Mouse (Mus musculus) adrenal gland, postnatal 4 days (tissue): Measurements from ENCODE around the gene Hpd. TPM values are rescaled to one million over a fixed set of nuclear protein-coding genes. Genes with fewer than 3 reads are reported as not detected.
A peak's percentile ranks its signal among the peaks of the same experiment; 100 is the strongest.

ENCODE experiments used
- DNase-seq, 2 experiments: peaks; one replicate each; pipeline ENCODE4 v3.0.0; 2021 to 2022; ENCODE audit warnings: low spot score in 2 of 2, mixed read lengths in 2 of 2
- total RNA-seq, 2 experiments: library from RNA; stranded (reverse); gene quantifications; 2 replicates each; pipeline ENCODE4 v1.2.3; 2021

The Hpd gene
- total RNA-seq, 2 experiments from 2014 or later = 2.2 to 48.2 TPM

- peak in 1 of 2 experiments; percentile 71 for DNase-seq
These were observed 45.2 kb downstream of the Hpd start for GRCm38 (mm10) chr5:123137044-123137909.

GRCm38 (mm10) chr5:123136361-123137043, 46.0 kb downstream of the Hpd start:
- peak; percentile 69 to 83 for DNase-seq

DNA sequence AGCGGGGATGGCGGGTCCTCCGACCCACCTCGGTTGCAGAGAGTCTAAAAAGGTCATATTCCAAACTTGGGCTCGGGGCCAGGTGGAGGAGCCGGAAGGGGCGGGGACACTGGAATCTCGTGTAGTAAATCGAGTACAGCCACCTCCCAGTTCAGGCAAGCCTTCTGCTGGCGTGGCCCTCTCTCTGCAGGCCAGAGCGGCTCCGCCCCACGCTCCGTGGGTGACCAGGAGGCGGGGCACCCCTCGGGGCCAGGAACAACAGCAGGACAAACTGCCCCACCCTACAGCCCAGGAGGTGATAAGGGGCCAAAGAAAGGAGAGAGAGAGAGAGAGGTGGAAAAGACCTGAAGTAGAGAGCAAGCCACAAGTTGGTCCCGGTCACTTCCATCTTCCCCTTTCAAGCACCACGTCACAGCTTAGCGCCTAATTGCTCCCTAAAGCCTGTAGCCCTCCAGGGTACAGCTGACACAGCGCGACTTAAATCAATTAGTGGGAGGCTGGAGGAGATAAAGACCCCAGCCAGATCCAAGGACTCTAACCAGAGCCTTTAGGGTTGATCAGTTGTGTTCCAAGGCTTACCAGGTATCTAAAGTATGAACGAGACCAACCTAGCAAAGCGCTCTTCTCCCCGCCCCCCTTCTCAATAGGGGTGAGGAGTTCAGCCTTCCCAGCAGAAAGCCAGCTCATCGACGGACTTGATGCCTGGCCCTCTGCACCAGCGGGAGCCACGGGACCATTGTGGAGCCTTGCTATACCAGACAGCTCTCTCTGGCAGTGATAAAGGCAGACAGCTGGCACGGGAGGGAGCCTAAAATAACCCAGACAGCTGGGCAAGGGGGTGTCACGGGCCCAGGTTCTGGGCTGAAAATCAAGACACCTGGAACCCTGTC, 46.8 kb downstream of the Hpd start:
- DNase-seq = peak; percentile 60 to 79

GRCm38 (mm10) chr5:123134875-123135382, 47.6 kb downstream of the Hpd start:
- no peak for DNase-seq

DNA sequence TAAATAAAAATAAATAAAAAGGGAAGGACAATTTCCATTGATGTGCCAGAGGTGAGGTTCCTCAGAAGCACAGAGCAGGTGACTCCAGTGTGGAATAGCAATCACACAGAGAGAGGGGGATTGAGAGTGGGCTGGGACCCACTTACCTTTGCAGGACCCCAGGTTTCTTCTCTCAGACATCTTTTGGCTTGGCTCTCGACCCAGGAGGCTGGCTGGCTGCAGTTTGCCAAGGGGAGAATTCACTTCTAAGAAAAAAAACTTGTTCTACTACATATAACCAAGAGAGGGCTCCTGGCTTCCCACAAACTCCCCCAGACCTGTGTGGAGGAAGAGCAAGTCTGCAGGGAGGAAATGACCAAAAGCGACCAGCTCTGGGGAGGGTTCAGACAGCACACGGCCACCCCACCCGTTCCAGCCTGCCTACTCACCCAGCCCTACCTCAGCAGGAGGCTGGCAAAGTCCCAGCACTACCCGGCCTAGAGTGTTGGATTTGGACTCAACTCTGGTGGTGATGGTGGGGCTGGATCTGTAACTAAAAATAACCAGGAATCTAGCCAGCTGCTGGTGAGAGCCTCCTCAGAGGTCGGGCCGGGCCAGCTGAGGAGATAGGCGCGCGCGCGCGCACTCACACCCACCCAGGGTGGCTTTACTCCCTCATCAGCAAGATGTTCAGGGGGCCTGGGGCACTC, 48.2 kb downstream of the Hpd start:
- DNase-seq = no peak

DNA sequence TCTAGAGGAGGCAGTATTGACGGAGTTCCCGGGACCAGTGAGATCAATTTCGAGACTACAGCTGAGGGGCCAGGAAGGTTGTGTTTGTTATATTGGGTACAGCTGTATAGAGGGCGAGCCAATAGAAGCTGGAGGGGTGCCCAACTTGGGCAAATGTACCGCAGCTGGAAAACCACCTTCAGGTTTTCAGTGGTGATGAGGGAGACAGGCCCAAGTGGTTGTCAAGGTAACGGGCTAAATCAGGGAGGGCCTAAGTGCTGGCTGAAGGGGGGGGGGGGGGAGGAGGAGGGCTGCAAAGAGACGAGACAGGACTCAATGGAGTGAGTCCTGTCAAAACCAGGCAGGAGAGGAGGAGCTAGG, 48.8 kb downstream of the Hpd start:
- no peak for DNase-seq

DNA sequence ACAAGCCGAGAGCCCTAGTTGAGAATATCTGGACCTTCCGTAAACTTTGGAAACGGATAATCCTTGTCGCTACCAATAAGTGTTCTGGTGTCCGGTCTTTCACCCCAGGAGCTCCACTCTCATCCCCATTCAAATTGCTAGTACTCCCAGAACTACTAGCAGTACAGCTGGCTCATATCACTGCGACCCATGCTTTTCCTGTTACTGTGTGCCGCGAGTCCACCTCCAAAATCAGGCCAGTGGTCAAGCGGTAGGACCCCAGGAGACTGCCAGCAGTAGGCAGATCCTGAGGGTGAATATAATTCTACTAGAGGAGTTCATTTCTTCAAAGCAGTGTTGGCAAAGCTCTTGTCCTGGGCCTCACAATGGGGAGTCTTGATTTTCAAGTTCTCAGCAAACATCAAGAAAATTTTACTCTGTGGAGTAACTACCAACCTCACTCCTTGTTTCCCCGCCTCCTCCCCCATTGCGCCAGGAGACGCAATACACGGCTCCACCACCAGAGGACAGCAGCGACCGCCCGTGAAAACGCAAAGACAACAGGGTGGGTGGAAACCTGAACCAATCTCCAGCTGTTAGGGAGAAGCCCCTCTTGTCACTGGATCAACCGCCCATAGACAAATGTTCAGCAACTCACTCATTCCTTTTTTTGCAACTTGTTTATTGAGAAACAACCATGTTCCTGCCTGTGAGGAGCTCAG, 49.3 kb downstream of the Hpd start:
- DNase-seq = peak; percentile 81 to 89

DNA sequence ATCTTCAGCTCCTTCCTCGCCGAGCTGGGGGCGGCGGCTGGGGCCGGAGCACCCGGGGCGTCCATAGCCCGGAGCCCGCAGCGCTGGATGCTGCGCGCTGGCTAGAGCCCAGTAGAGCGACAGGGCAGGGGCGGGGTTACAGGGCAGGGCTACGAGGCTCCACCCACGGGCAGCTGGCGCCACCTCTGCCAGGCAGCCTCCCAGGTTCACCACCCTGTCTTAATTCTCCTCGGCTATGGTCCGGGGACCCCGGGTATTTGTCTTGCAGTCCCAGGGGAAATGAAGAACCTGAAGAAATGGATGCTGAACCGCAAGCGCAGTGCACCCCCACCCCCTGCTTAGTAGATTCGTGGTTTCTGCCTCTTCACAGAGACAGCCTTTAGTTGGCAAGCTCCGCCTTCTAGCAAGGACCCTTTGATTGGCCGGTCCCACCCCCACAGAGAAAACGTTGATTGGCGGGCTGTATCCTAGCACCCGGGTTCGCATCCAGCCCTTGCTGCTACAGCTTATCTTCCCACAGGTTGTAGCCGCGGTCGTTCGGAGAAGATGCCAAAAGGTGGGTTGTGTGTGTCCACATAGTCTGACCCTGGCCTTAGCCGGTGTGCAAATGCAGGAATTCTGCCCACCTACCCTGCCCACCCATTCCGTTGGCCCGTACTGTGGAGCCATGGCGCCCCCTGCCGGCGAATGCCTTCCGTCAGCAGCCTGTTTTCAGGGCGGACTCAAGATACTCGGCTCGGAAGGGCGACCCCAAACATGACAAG, 50.0 kb downstream of the Hpd start, which contains the start of gene Rhof:
Rhof (minus strand) TSS at position 385 of the 764 bp plus-strand sequence.
- DNase-seq = peak; percentile 73 to 76

DNA sequence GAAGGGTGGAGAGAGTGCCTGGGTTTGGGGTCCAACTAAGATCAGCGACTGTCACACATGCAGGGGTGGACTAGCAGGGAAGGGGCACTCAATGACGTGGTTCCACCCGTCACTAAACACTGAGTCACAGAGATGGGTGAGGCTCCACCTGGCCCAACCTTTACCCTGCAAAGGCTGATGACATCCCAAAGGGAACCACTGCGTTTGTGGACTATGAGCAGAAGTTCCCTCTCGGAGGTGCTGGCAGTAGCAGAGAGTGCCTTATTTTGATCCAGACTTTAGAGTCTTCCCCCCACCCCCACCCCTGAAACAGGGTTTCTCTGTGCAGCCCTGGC, 51.7 kb downstream of the Hpd start:
- DNase-seq = no peak

GRCm38 (mm10) chr5:123130030-123130813, 52.3 kb downstream of the Hpd start:
- no peak for DNase-seq

DNA sequence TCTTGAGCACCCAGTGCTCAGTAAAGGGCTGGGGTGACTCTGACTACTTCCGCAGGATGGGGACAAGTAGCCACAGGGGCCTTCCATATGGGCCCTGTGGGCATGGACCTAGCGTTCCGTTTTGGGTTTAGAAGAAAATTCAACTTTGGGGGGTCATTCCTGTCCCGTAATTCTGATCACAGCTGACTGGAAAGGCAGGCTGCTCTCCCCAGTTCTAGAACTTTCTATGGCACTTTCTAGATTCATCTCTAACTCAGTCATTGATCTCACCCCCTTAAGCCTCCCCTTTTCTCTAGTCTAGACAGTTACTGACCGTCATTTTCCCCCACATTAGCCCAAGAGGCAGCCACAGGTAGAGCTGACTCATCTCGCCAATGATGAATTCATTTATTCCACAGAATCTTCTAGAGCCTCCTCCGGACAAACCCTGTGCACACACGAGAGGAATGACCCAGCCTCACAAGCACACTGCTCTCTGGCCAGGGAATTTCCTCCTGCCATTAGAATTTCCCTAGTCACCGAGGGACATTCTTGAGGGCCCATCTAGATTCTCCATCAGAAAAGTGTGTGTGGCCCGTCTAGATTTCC, 53.3 kb downstream of the Hpd start:
- DNase-seq = no peak

DNA sequence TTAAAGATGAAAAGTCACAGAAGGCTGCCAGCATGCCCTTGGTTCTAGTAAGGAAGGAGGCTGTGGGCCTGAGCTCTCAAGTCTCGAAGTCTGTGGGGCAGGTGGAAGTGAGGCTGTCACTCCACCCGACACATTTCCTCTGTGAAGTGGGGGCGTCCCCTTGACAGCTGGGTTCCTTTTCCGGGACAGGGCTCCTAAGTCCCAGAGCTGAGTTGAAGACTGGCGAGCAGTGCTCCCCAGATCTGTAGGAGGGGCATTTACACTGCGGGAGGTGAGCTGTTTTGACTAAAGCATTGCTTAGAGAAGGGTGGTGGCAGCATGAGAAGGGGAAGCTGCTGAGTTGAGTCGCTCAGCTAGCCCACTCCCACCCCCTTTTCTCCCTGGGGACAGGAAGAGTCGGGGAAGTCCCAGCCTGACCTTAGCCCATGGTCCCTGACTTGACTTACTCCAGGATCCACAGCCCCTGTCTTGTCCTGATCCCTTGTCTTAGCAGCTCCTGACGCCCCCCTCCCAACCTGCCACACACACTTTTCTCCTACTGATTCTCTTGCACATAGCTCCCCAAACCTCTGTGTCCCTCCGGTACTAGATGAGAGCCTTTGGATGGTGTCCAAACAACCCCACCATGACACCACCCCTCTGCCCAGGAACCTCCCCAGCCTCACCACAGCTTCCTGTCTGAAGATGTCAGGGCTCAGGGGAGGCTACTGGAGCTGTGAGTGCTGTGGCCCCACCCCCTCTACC, 53.9 kb downstream of the Hpd start:
- DNase-seq = no peak

DNA sequence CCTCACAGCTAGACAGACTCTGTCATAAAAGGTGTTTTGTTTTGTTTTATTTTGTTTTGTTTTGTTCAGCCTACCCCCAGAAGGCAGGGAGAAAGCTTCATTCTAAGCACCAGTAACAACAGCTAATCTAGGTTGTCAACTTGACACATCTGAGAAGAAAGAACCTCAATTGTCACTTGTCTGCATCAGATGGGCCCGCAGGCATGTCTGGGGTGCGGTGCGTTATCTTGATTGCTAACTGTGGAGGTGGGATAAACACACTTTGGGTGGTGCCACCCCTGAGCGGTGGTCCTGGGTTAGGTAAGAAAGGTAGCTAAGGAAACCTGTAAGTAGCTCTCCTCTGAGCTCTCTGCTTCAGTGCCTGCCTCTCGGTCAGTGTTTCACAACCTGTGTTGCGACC, 55.5 kb downstream of the Hpd start:
- no peak for DNase-seq

DNA sequence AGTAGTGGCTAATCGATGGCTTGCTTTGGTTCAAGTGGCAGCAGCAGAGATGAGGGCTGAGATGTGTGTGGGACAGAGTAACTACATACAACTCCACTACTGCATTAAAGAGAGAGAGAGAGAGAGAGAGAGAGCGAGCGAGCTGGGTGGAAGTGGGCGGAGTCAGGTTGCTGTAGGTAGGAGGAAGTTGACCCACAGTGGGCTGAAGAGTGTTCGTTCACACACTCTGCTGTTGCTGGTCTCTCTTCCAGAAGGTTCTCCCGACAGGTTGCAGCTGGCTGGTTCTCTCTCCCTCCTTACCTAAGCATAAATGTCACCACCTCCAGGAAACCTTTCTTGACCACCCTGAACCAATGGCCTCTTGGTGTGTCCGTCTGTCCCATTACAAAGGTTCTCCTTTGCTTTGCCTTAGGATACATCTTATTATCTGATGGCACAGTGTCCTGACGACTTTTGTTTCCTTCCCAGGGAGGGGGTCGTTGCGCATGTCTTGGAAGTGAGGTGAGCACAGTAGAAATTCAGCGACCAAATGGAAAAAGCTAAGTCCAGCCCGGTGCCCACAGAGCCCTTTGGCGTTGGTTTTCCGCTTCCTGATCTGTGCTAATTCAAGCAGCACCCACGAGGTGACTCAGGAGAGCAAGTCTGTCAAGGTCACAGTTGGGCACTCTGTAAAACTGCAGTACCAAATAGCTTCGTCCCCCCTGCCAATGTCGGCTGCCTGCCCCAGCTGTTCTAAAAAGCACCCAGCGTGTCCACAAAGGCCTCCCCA, 56.7 kb downstream of the Hpd start:
- DNase-seq = no peak

GRCm38 (mm10) chr5:123125105-123125504, 57.4 kb downstream of the Hpd start:
- DNase-seq = no peak

GRCm38 (mm10) chr5:123122181-123122580, 60.3 kb downstream of the Hpd start:
- no peak for DNase-seq
